Mouse (Mus musculus) CH12.LX (cell line): ENCODE measurements at regions not wholly inside any gene's neighbourhood (a gene's known extent, or its start where the extent isn't known, plus 50 kb on each side); places are given as distances from the start of the nearest gene placed in this dataset.

Source experiments
- DNase-seq: peaks from one replicate; pipeline ENCODE4 v3.0.0-alpha.2; 2013; ENCODE audit errors: extremely low read depth
- H3K27ac ChIP-seq: 2 replicates; pipeline ENCODE4 v1.5.1; 2012; ENCODE audit warnings: low read depth, mild to moderate bottlenecking, control low read depth, moderate library complexity; ENCODE audit not compliant: insufficient read depth
- H3K27me3 ChIP-seq: replicated peaks from 2 replicates; pipeline ENCODE3; 2012; ENCODE audit warnings: inconsistent platforms
- H3K36me3 ChIP-seq, 2 experiments: replicated peaks in 1 of 2; 2 replicates each; pipeline versions ENCODE3 to v1.6.1; 2012; ENCODE audit warnings: inconsistent platforms in 1 of 2, low read length in 1 of 2, mild to moderate bottlenecking in 1 of 2, mixed read lengths in 1 of 2, moderate library complexity in 1 of 2; ENCODE audit not compliant: control insufficient read depth in 1 of 2, insufficient read depth in 1 of 2
- H3K4me1 ChIP-seq, 2 experiments: 2 replicates each; pipeline ENCODE4 v1.6.1; 2012; ENCODE audit warnings: inconsistent platforms in 1 of 2, moderate library complexity in 1 of 2; ENCODE audit not compliant: insufficient read depth in 2 of 2, control insufficient read depth in 1 of 2
- H3K4me2 ChIP-seq: 2 replicates; pipeline ENCODE4 v1.6.1; 2012; ENCODE audit warnings: low read depth, mild to moderate bottlenecking, control low read depth; ENCODE audit not compliant: poor library complexity, insufficient read depth, severe bottlenecking
- H3K4me3 ChIP-seq, 3 experiments: fragments of 150-350 bp in 1 of 3; sonication (generic) in 1 of 3; replicated peaks in 1 of 3; 2 replicates each; pipeline versions ENCODE3 to v1.5.1; 2011 to 2012; ENCODE audit warnings: low read depth in 2 of 3, low read length in 2 of 3, mild to moderate bottlenecking in 2 of 3, moderate library complexity in 2 of 3, control low read depth in 1 of 3, improper control_type of control experiment in 1 of 3, inconsistent platforms in 1 of 3, mixed read lengths in 1 of 3; ENCODE audit not compliant: poor library complexity in 1 of 3
- H3K79me2 ChIP-seq: replicated peaks from 2 replicates; pipeline ENCODE4 v1.6.1; 2012; ENCODE audit warnings: mild to moderate bottlenecking, moderate library complexity; ENCODE audit not compliant: control insufficient read depth, poor library complexity, insufficient read depth, severe bottlenecking; ENCODE audit errors: extremely low read depth
- H3K9ac ChIP-seq: 2 replicates; pipeline ENCODE4 v1.6.1; 2012; ENCODE audit warnings: low read depth, mild to moderate bottlenecking, control low read depth, moderate library complexity; ENCODE audit not compliant: insufficient read depth
- H3K9me3 ChIP-seq: replicated peaks from 2 replicates; pipeline ENCODE3; 2012; ENCODE audit warnings: low read length, inconsistent platforms, mixed read lengths
- BHLHE40 ChIP-seq: IDR thresholded peaks from 2 replicates; pipeline ENCODE4 v1.6.1; 2011; ENCODE audit warnings: mild to moderate bottlenecking, low read depth, low read length, improper control_type of control experiment
- CHD2 ChIP-seq: IDR thresholded peaks from 2 replicates; pipeline ENCODE4 v1.6.1; 2011; ENCODE audit warnings: low read length, improper control_type of control experiment
- CTCF ChIP-seq, 2 experiments: IDR thresholded peaks in 1 of 2; conservative IDR thresholded peaks in 1 of 2; 2 replicates each; pipeline ENCODE4 v1.5.1; 2011 to 2012; ENCODE audit warnings: low read depth in 2 of 2, low read length in 2 of 2, improper control_type of control experiment in 1 of 2, inconsistent platforms in 1 of 2, mild to moderate bottlenecking in 1 of 2, moderate library complexity in 1 of 2
- ELF1 ChIP-seq: IDR thresholded peaks from 2 replicates; pipeline ENCODE4 v1.6.1; 2014; ENCODE audit warnings: low read depth, mild to moderate bottlenecking, inconsistent platforms, low read length, improper control_type of control experiment
- IRF4 ChIP-seq: IDR thresholded peaks from 2 replicates; pipeline ENCODE4 v1.6.1; 2014; ENCODE audit warnings: low read depth, mild to moderate bottlenecking, inconsistent platforms, low read length, improper control_type of control experiment
- JUN ChIP-seq: IDR thresholded peaks from 2 replicates; pipeline ENCODE4 v1.6.1; 2011; ENCODE audit warnings: low read depth, mild to moderate bottlenecking, low read length, improper control_type of control experiment, moderate library complexity; ENCODE audit not compliant: insufficient read depth
- JUND ChIP-seq: conservative IDR thresholded peaks from 2 replicates; pipeline ENCODE4 v1.6.1; 2011; ENCODE audit warnings: low read depth, low read length, improper control_type of control experiment
- MAX ChIP-seq: IDR thresholded peaks from 2 replicates; pipeline ENCODE4 v1.6.1; 2011; ENCODE audit warnings: low read length, improper control_type of control experiment
- MEF2A ChIP-seq: IDR thresholded peaks from 2 replicates; pipeline ENCODE4 v1.6.1; 2014; ENCODE audit warnings: low read depth, mild to moderate bottlenecking, inconsistent platforms, low read length, improper control_type of control experiment, borderline replicate concordance
- MXI1 ChIP-seq: IDR thresholded peaks from 2 replicates; pipeline ENCODE4 v1.6.1; 2011; ENCODE audit warnings: mild to moderate bottlenecking, low read depth, low read length, improper control_type of control experiment
- NELFE ChIP-seq: IDR thresholded peaks from 2 replicates; pipeline ENCODE4 v1.6.1; 2011; ENCODE audit warnings: low read depth, low read length, improper control_type of control experiment
- NRF1 ChIP-seq: IDR thresholded peaks from 2 replicates; pipeline ENCODE4 v1.6.1; 2014; ENCODE audit warnings: low read depth, mild to moderate bottlenecking, inconsistent platforms, low read length, improper control_type of control experiment, moderate library complexity
- PAX5 ChIP-seq: IDR thresholded peaks from 2 replicates; pipeline ENCODE4 v1.6.1; 2012; ENCODE audit warnings: low read length, inconsistent platforms, mixed read lengths
- POLR2A ChIP-seq: IDR thresholded peaks from 2 replicates; pipeline ENCODE4 v1.6.1; 2011; ENCODE audit warnings: low read depth, mild to moderate bottlenecking, improper control_type of control experiment, low read length
- SIN3A ChIP-seq: IDR thresholded peaks from 2 replicates; pipeline ENCODE4 v1.6.1; 2012; ENCODE audit warnings: low read length, improper control_type of control experiment, inconsistent platforms
- SMC3 ChIP-seq: IDR thresholded peaks from 2 replicates; pipeline ENCODE4 v1.6.1; 2011; ENCODE audit warnings: low read depth, low read length, improper control_type of control experiment
- TCF12 ChIP-seq: IDR thresholded peaks from 2 replicates; pipeline ENCODE4 v1.6.1; 2014; ENCODE audit warnings: low read depth, mild to moderate bottlenecking, inconsistent platforms, low read length, improper control_type of control experiment
- UBTF ChIP-seq: IDR thresholded peaks from 2 replicates; pipeline ENCODE4 v1.6.1; 2012; ENCODE audit warnings: low read depth, mild to moderate bottlenecking, inconsistent platforms, low read length, improper control_type of control experiment, moderate library complexity
- USF2 ChIP-seq: conservative IDR thresholded peaks from 2 replicates; pipeline ENCODE4 v1.6.1; 2011; ENCODE audit warnings: low read depth, low read length, improper control_type of control experiment
- ZC3H11A ChIP-seq: IDR thresholded peaks from 2 replicates; pipeline ENCODE4 v1.6.1; 2012; ENCODE audit warnings: low read depth, mild to moderate bottlenecking, inconsistent platforms, low read length, improper control_type of control experiment
- dilution Hi-C: fragments of 300-500 bp; cut with MboI; formaldehyde crosslinking; loops from 2 replicates; pipeline ENCODE4 v1.14.3; 2020; ENCODE audit warnings: low sequenced_read_pairs; ENCODE audit not compliant: extremely low pct_unique_long_range_greater_than_20kb, extremely low pct_ligation_motif_present
- in situ Hi-C: fragments of 300-500 bp; cut with MboI; formaldehyde crosslinking; loops from 3 replicates; pipeline ENCODE4 v1.14.3; 2019; ENCODE audit warnings: low sequenced_read_pairs, low pct_ligation_motif_present, low pct_unique_long_range_greater_than_20kb, mixed read lengths

DNA sequence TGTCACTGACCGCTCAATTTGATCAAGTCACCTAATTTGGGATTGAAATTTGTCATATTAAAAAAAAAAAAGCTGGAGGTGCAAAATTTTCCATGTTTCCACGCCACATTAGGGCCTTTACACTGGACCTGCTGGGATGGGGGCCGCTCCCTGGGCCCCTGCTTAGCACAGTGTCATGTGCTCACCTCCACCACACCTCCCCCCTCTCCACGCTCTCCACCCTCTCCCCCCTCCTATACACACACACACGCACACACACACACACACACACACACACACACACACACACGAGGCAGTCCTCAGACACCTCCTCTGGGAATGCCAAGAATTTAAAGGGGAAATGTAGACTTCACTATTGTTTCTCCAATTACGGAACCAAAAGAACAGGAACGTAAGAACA lies 156.8 kb upstream of the Arid2 start:
- Histone ChIP-seq H3K4me3 (no peak overlapping the region), H3K27me3 (no peaks in the 10 kb centered on the region), H3K27ac (no peak overlapping the region), H3K79me2 (no peaks in the 10 kb centered on the region), H3K4me2 (no peak overlapping the region), H3K9me3 (no peaks in the 10 kb centered on the region), H3K9ac (no peak overlapping the region), H3K4me1 (peaks cover 0 to 9% of the 10 kb centered on the region in 2 experiments; a peak in 2 of 4 replicates), H3K36me3 (no peaks in the 10 kb centered on the region)
- in situ Hi-C loops (no loop called here), dilution Hi-C loops (no loop called here)
- no peak for DNase-seq
- TF ChIP-seq POLR2A (no peak), ELF1 (no peak), BHLHE40 (no peak), JUND (no peak), MXI1 (no peak), ZC3H11A (no peak), SMC3 (no peak)

DNA sequence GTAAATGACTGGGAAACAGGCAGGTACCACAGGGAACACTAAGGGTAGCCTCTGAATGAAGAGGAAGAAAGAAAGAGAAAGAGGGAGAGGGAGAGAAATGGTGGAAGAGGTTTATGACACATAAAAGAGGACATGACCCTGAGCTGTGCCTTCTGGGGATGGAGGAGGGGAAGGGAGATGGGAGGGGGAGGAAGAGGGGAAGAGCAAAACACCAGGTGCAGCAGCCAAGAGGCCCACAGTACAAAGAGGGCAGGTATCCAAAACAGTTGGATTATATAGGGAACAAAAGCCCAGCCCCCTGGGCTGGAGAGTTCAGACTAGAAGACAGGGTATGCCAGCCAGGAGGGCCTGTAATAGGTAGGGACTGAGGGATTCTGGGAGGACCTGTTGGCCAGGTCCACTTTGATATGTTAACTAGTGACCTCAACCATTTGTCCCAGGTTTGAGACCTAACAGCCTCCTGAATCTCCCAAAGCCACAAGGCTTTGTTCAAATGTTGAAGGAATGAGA lies 155.7 kb upstream of the Arid2 start:
- no peak overlapping the region for H3K27ac ChIP-seq
- no peaks in the 10 kb centered on the region for H3K36me3 ChIP-seq
- no peak overlapping the region for H3K4me2 ChIP-seq
- no peak for DNase-seq
- in situ Hi-C loops (no loop called here), dilution Hi-C loops (no loop called here)
- H3K79me2 ChIP-seq, result no peaks in the 10 kb centered on the region
- TF ChIP-seq IRF4, result no peak
- no peak for TF ChIP-seq UBTF
- TF ChIP-seq CTCF (conservative IDR thresholded peaks at IDR 0.05 in 1 of 2, IDR thresholded peaks at IDR 0.05 in 1 of 2; ENCODE audit: low read depth in 2 of 2, low read length in 2 of 2), result no peak
- no peak for TF ChIP-seq POLR2A
- TF ChIP-seq ELF1, result no peak
- no peak for TF ChIP-seq PAX5
- no peak for TF ChIP-seq CHD2
- no peak for TF ChIP-seq NELFE
- no peak for TF ChIP-seq TCF12
- TF ChIP-seq ZC3H11A, result no peak
- no peaks in the 10 kb centered on the region for H3K9me3 ChIP-seq
- no peak overlapping the region for H3K4me3 ChIP-seq
- H3K27me3 ChIP-seq, result no peaks in the 10 kb centered on the region
- no peak overlapping the region for H3K9ac ChIP-seq
- H3K4me1 ChIP-seq, result peaks cover 0 to 9% of the 10 kb centered on the region in 2 experiments; a peak in 2 of 4 replicates

DNA sequence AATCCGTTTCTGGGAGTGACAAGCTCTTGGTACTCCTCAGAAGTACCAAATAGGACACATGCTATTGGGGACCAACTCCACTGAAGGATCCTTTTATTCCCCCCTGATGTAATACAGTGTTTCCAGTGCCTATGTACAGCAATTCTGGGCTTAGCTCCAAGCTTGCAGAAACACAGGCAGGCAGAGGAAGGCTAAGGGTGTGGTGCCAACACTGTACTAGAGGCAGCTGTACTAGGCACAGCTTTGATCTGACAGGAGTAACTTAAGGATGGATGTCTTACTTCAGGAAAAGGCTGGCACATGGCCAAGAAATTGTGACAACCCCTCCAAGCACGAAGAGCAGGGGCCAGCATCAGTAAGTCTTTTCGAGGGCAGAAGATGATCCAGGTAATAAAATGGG lies 154.7 kb upstream of the Arid2 start:
- Histone ChIP-seq H3K36me3 (no peaks in the 10 kb centered on the region), H3K9ac (no peak overlapping the region), H3K9me3 (no peaks in the 10 kb centered on the region), H3K27me3 (no peaks in the 10 kb centered on the region), H3K27ac (no peak overlapping the region), H3K4me3 (no peak overlapping the region), H3K79me2 (no peaks in the 10 kb centered on the region), H3K4me1 (peaks cover 0 to 9% of the 10 kb centered on the region in 2 experiments; a peak in 2 of 4 replicates), H3K4me2 (no peak overlapping the region)
- in situ Hi-C loops, result no loop called here
- dilution Hi-C loops, result no loop called here
- DNase-seq, result no peak
- TF ChIP-seq CTCF (conservative IDR thresholded peaks at IDR 0.05 in 1 of 2, IDR thresholded peaks at IDR 0.05 in 1 of 2; ENCODE audit: low read depth in 2 of 2, low read length in 2 of 2), result no peak
- TF ChIP-seq ZC3H11A, result no peak
- no peak for TF ChIP-seq NRF1
- no peak for TF ChIP-seq MAX
- no peak for TF ChIP-seq SIN3A
- no peak for TF ChIP-seq JUN
- no peak for TF ChIP-seq TCF12
- TF ChIP-seq MEF2A, result no peak
- TF ChIP-seq USF2, result no peak
